Comparison of ENCODE assay signal across 7 mouse cellular contexts in genomic region chr12:79506421-79506820, GRCm38 (mm10).
DNase-seq lines count a peak whose midpoint lies in the region; ATAC-seq and TF ChIP-seq lines count a peak whose summit lies in the region.

No protein-coding gene starts in this region.

- no peak overlapping the region for H3K4me3 ChIP-seq in intestine, embryonic 14.5 days (ENCODE audit: low read depth, low read length)
- H3K4me3 ChIP-seq in intestine, postnatal 0 days (ENCODE audit: low read depth, low read length) = no peak overlapping the region
- no peak overlapping the region for H3K4me3 ChIP-seq in ES-E14 (ENCODE audit: insufficient read depth in 1 of 2, low read depth in 1 of 2, low read length in 2 of 2, poor library complexity in 1 of 2, severe bottlenecking in 1 of 2)
- H3K4me3 ChIP-seq in limb, embryonic 11.5 days (ENCODE audit: low read depth, low read length) = no peak overlapping the region

- in situ Hi-C loops in ES-E14 (cut with MboI; ENCODE audit: low sequenced_read_pairs in 2 of 2, unreplicated experiment in 2 of 2) = no loop called here

- ATAC-seq in intestine, embryonic 14.5 days (replicated peaks; ENCODE audit: low FRiP score, low TSS enrichment, low read depth) = no peak
- no peak for ATAC-seq in intestine, postnatal 0 days
- ATAC-seq in limb, embryonic 11.5 days (ENCODE audit: insufficient number of reproducible peaks, low FRiP score, low TSS enrichment, low read depth) = no peak
- ATAC-seq in megakaryocyte, adult 5-6 weeks (ENCODE audit: poor library complexity, severe bottlenecking) = no peak

- peaks cover 45% of the 10 kb centered on the region for H3K4me1 ChIP-seq in intestine, embryonic 14.5 days (replicated peaks; ENCODE audit: control insufficient read depth, insufficient read depth, low read length)
- H3K4me1 ChIP-seq in intestine, postnatal 0 days (replicated peaks; ENCODE audit: control insufficient read depth, insufficient read depth, low read length) = peaks cover 18% of the 10 kb centered on the region; the same call in 1 of the 2 replicates
- no peaks in the 10 kb centered on the region for H3K4me1 ChIP-seq in ES-E14 (ENCODE audit: control insufficient read depth in 2 of 2, insufficient read depth in 2 of 2, low read length in 2 of 2, poor library complexity in 1 of 2)
- peaks cover 13% of the 10 kb centered on the region for H3K4me1 ChIP-seq in limb, embryonic 11.5 days (ENCODE audit: control insufficient read depth, insufficient read depth, low read length)

- WGBS in intestine, embryonic 14.5 days = 63% methylated on average over 4 of the region's 4 CpGs
- WGBS in intestine, postnatal 0 days = 56% methylated on average over 4 of the region's 4 CpGs
- 63% methylated on average over 4 of the region's 4 CpGs for WGBS in limb, embryonic 11.5 days

- DNase-seq in intestine, embryonic 14.5 days (ENCODE audit: low spot score) = no peak
- DNase-seq in ES-E14 (ENCODE audit: low read depth, low spot score) = no peak
- peak; percentile 5 for DNase-seq in c-Kit-negative CD71-positive TER-119-positive erythroid progenitor cells, embryonic 14.5 days (ENCODE audit: low read depth, low spot score)
- DNase-seq in limb, embryonic 11.5 days (ENCODE audit: low spot score) = no peak
- DNase-seq in urinary bladder, adult 18-20 months (ENCODE audit: low spot score in 2 of 2) = no peak

- H3K4me2 ChIP-seq in intestine, embryonic 14.5 days (ENCODE audit: low read length) = no peak overlapping the region
- no peak overlapping the region for H3K4me2 ChIP-seq in intestine, postnatal 0 days (replicated peaks; ENCODE audit: low read depth)
- no peak overlapping the region for H3K4me2 ChIP-seq in limb, embryonic 11.5 days (ENCODE audit: low read depth, severe bottlenecking)

- peak overlapping the region; percentile 54 for H3K27ac ChIP-seq in intestine, embryonic 14.5 days (ENCODE audit: low read depth)
- no peak overlapping the region for H3K27ac ChIP-seq in intestine, postnatal 0 days (ENCODE audit: low read depth, low read length)
- H3K27ac ChIP-seq in ES-E14 (ENCODE audit: insufficient read depth, low read depth, low read length, poor library complexity, severe bottlenecking) = no peak overlapping the region
- peak overlapping the region; percentile 38 for H3K27ac ChIP-seq in limb, embryonic 11.5 days (replicated peaks; ENCODE audit: low read depth, low read length)

- H3K9ac ChIP-seq in intestine, embryonic 14.5 days (ENCODE audit: low read length) = no peak overlapping the region
- no peak overlapping the region for H3K9ac ChIP-seq in intestine, postnatal 0 days (ENCODE audit: low read depth, low read length)
- no peak overlapping the region for H3K9ac ChIP-seq in ES-E14 (ENCODE audit: insufficient read depth, low read depth, low read length, poor library complexity, severe bottlenecking)
- no peak overlapping the region for H3K9ac ChIP-seq in limb, embryonic 11.5 days (ENCODE audit: low read length)

- no peaks in the 10 kb centered on the region for H3K27me3 ChIP-seq in intestine, embryonic 14.5 days (replicated peaks; ENCODE audit: control insufficient read depth, insufficient read depth, low read length)
- H3K27me3 ChIP-seq in intestine, postnatal 0 days (replicated peaks; ENCODE audit: control insufficient read depth, insufficient read depth, low read length) = no peaks in the 10 kb centered on the region
- H3K27me3 ChIP-seq in limb, embryonic 11.5 days (ENCODE audit: control insufficient read depth, insufficient read depth, low read length) = no peaks in the 10 kb centered on the region

- H3K36me3 ChIP-seq in intestine, embryonic 14.5 days (ENCODE audit: control insufficient read depth, insufficient read depth, low read length) = no peaks in the 10 kb centered on the region
- H3K36me3 ChIP-seq in intestine, postnatal 0 days (ENCODE audit: control insufficient read depth, insufficient read depth) = no peaks in the 10 kb centered on the region
- H3K36me3 ChIP-seq in ES-E14 (ENCODE audit: control insufficient read depth, insufficient read depth, low read length, poor library complexity, severe bottlenecking) = no peaks in the 10 kb centered on the region
- no peaks in the 10 kb centered on the region for H3K36me3 ChIP-seq in limb, embryonic 11.5 days (ENCODE audit: control insufficient read depth, insufficient read depth, low read length)

- no peaks in the 10 kb centered on the region for H3K9me3 ChIP-seq in intestine, embryonic 14.5 days (ENCODE audit: control insufficient read depth, low read length)
- no peaks in the 10 kb centered on the region for H3K9me3 ChIP-seq in intestine, postnatal 0 days (ENCODE audit: control insufficient read depth)
- H3K9me3 ChIP-seq in ES-E14 (ENCODE audit: control insufficient read depth, insufficient read depth, low read depth, low read length) = no peaks in the 10 kb centered on the region
- H3K9me3 ChIP-seq in limb, embryonic 11.5 days (ENCODE audit: control insufficient read depth, low read length) = no peaks in the 10 kb centered on the region

- no peak for TF ChIP-seq CTCF in intestine, postnatal 0 days (IDR thresholded peaks at IDR 0.05; ENCODE audit: low read depth)

TF ChIP-seq in ES-E14, 5 proteins besides CTCF, POLR2A, EP300 and RAD21:
- peak; percentile 94 for TF ChIP-seq MAFK (IDR thresholded peaks at IDR 0.05; ENCODE audit: insufficient read depth, low read depth, low read length)
- no peak for TF ChIP-seq HCFC1 (IDR thresholded peaks at IDR 0.05; ENCODE audit: borderline replicate concordance, insufficient read depth, low read length)
- no peak for TF ChIP-seq ZNF384 (IDR thresholded peaks at IDR 0.05; ENCODE audit: low read depth, low read length)
- no peak for TF ChIP-seq CHD2 (IDR thresholded peaks at IDR 0.05; ENCODE audit: low read depth, low read length)
- no peak for TF ChIP-seq ZC3H11A (IDR thresholded peaks at IDR 0.05; ENCODE audit: borderline replicate concordance, low read depth, low read length)

Comparison
In these comparisons a context has a peak if more than half of its experiments do, and no peak if none do; other contexts are left out.
1. H3K27ac ChIP-seq: peak in intestine, embryonic 14.5 days (single experiment) and limb, embryonic 11.5 days (single experiment); none in intestine, postnatal 0 days (single experiment) and ES-E14 (single experiment).